Mouse (Mus musculus): ENCODE measurements around the gene Akap12. TPM values are rescaled to one million over a fixed set of nuclear protein-coding genes. Genes with fewer than 3 reads are reported as not detected.

Gene Akap12
- polyA plus RNA-seq, 1 experiment from 2014 or later = 30.6 TPM

GRCm38 (mm10) chr10:4275572-4275971 lies 9.4 kb downstream of the Akap12 start:
- no peak overlapping the region for H3K9ac ChIP-seq (replicated peaks; ENCODE audit: low read depth, low read length)
- no peaks in the 10 kb centered on the region for H3K36me3 ChIP-seq (ENCODE audit: control insufficient read depth, insufficient read depth, low read length)
- no peaks in the 10 kb centered on the region for H3K4me1 ChIP-seq (ENCODE audit: control insufficient read depth, insufficient read depth, low read length)
- ATAC-seq (ENCODE audit: low read depth) = no peak
- H3K27me3 ChIP-seq (ENCODE audit: control insufficient read depth, insufficient read depth, low read length) = no peaks in the 10 kb centered on the region
- no peak overlapping the region for H3K27ac ChIP-seq (ENCODE audit: low read depth, low read length)
- H3K4me2 ChIP-seq (ENCODE audit: low read depth, low read length) = no peak overlapping the region
- WGBS = 93% methylated on average over 10 of the region's 10 CpGs
- no peaks in the 10 kb centered on the region for H3K9me3 ChIP-seq (ENCODE audit: control insufficient read depth, low read length)
- H3K4me3 ChIP-seq (ENCODE audit: low read depth, low read length) = no peak overlapping the region

GRCm38 (mm10) chr10:4276081-4276480 lies 9.9 kb downstream of the Akap12 start:
- H3K9ac ChIP-seq (replicated peaks; ENCODE audit: low read depth, low read length) = no peak overlapping the region
- H3K27ac ChIP-seq (ENCODE audit: low read depth, low read length) = no peak overlapping the region
- no peaks in the 10 kb centered on the region for H3K27me3 ChIP-seq (ENCODE audit: control insufficient read depth, insufficient read depth, low read length)
- H3K9me3 ChIP-seq (ENCODE audit: control insufficient read depth, low read length) = no peaks in the 10 kb centered on the region
- no peaks in the 10 kb centered on the region for H3K36me3 ChIP-seq (ENCODE audit: control insufficient read depth, insufficient read depth, low read length)
- H3K4me3 ChIP-seq (ENCODE audit: low read depth, low read length) = no peak overlapping the region
- no peak overlapping the region for H3K4me2 ChIP-seq (ENCODE audit: low read depth, low read length)
- no peaks in the 10 kb centered on the region for H3K4me1 ChIP-seq (ENCODE audit: control insufficient read depth, insufficient read depth, low read length)
- ATAC-seq (ENCODE audit: low read depth) = no peak
- 94% methylated on average over 13 of the region's 13 CpGs for WGBS

DNA sequence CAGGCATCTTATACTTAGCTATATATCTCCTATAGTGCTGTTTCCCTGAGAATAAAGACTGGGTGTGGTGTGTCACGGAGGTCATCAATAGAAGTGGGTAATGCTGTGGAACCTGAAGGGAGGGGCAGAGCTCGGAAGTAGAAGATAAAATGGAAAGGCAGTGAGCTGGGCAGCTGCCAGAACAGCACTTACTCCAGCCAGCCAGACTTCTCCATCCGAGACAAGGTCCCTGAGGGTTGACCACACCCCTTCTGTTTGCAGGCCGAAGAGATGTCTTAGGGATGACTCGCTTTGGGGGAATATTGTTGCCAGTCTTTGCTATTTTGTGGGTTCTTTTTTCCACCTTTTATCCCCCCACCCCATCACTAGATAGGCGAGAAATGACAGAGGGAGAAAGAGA lies 11.9 kb downstream of the Akap12 start:
- Histone ChIP-seq H3K4me1 (ENCODE audit: control insufficient read depth, insufficient read depth, low read length) (no peaks in the 10 kb centered on the region), H3K9me3 (ENCODE audit: control insufficient read depth, low read length) (no peaks in the 10 kb centered on the region), H3K27me3 (ENCODE audit: control insufficient read depth, insufficient read depth, low read length) (no peaks in the 10 kb centered on the region), H3K4me3 (ENCODE audit: low read depth, low read length) (no peak overlapping the region), H3K9ac (replicated peaks; ENCODE audit: low read depth, low read length) (no peak overlapping the region), H3K36me3 (ENCODE audit: control insufficient read depth, insufficient read depth, low read length) (no peaks in the 10 kb centered on the region), H3K27ac (ENCODE audit: low read depth, low read length) (no peak overlapping the region), H3K4me2 (ENCODE audit: low read depth, low read length) (no peak overlapping the region)
- ATAC-seq (ENCODE audit: low read depth) = no peak
- WGBS = 63% methylated on average over 6 of the region's 6 CpGs

DNA sequence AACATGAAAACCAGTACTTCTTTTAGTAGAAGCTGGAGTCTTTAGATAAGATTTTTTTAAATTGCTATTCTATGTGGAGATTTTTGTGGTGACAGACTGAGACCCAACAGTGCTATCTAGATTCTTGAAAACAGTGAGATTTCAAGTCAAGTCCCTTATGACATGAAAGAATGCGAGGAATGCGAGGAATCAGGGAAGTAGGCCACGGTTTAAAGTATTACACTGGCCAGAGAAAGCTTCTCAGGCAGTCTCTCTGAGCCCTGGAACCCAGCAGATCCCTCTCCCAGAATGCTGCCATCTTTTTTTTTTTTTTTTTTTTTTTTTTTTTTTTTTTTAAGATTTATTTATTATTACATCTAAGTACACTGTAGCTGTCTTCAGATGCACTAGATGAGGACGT lies 16.2 kb downstream of the Akap12 start:
- Histone ChIP-seq H3K4me2 (ENCODE audit: low read depth, low read length) (no peak overlapping the region), H3K27ac (ENCODE audit: low read depth, low read length) (no peak overlapping the region), H3K9ac (replicated peaks; ENCODE audit: low read depth, low read length) (no peak overlapping the region), H3K4me1 (ENCODE audit: control insufficient read depth, insufficient read depth, low read length) (no peaks in the 10 kb centered on the region), H3K4me3 (ENCODE audit: low read depth, low read length) (no peak overlapping the region), H3K9me3 (ENCODE audit: control insufficient read depth, low read length) (no peaks in the 10 kb centered on the region), H3K27me3 (ENCODE audit: control insufficient read depth, insufficient read depth, low read length) (no peaks in the 10 kb centered on the region), H3K36me3 (ENCODE audit: control insufficient read depth, insufficient read depth, low read length) (no peaks in the 10 kb centered on the region)
- no peak for ATAC-seq (ENCODE audit: low read depth)
- WGBS = 63% methylated on average over 4 of the region's 4 CpGs

- no peaks in the 10 kb centered on the region for H3K36me3 ChIP-seq (ENCODE audit: control insufficient read depth, insufficient read depth, low read length)
- no peaks in the 10 kb centered on the region for H3K27me3 ChIP-seq (ENCODE audit: control insufficient read depth, insufficient read depth, low read length)
- no peaks in the 10 kb centered on the region for H3K4me1 ChIP-seq (ENCODE audit: control insufficient read depth, insufficient read depth, low read length)
- H3K4me3 ChIP-seq (ENCODE audit: low read depth, low read length) = no peak overlapping the region
- ATAC-seq (ENCODE audit: low read depth) = no peak
- no peaks in the 10 kb centered on the region for H3K9me3 ChIP-seq (ENCODE audit: control insufficient read depth, low read length)
- no peak overlapping the region for H3K27ac ChIP-seq (ENCODE audit: low read depth, low read length)
- WGBS = 79% methylated on average over 1 of the region's 1 CpGs
- no peak overlapping the region for H3K4me2 ChIP-seq (ENCODE audit: low read depth, low read length)
- H3K9ac ChIP-seq (replicated peaks; ENCODE audit: low read depth, low read length) = no peak overlapping the region
Observed at GRCm38 (mm10) chr10:4284781-4285180, 18.6 kb downstream of the Akap12 start.

DNA sequence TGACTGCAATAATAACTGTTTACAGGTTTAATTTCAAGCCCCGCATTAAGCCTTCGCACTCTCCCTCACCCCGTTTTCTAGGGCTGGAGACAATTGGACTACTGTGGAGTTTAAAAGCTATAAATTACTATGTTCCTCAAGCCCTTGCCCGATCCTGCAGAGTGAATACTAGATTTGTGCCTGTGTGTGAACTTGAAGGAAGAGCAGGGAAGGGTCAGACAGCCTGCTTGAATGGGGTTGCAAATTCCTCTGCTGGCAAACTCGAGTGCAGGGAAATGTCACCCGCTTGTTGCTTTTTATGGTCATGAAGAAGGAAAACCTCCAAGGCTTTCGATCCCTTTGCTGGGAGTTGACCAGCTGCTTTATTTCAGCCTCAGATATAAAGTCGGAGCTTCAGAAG lies 19.6 kb downstream of the Akap12 start:
- Histone ChIP-seq H3K27me3 (ENCODE audit: control insufficient read depth, insufficient read depth, low read length) (no peaks in the 10 kb centered on the region), H3K4me2 (ENCODE audit: low read depth, low read length) (no peak overlapping the region), H3K4me3 (ENCODE audit: low read depth, low read length) (no peak overlapping the region), H3K27ac (ENCODE audit: low read depth, low read length) (no peak overlapping the region), H3K4me1 (ENCODE audit: control insufficient read depth, insufficient read depth, low read length) (no peaks in the 10 kb centered on the region), H3K9ac (replicated peaks; ENCODE audit: low read depth, low read length) (no peak overlapping the region), H3K9me3 (ENCODE audit: control insufficient read depth, low read length) (no peaks in the 10 kb centered on the region), H3K36me3 (ENCODE audit: control insufficient read depth, insufficient read depth, low read length) (no peaks in the 10 kb centered on the region)
- 0 out of 2 replicates have a peak, but pooled peaks have one; percentile 22 for ATAC-seq (ENCODE audit: low read depth)
- 13% methylated on average over 8 of the region's 8 CpGs for WGBS

DNA sequence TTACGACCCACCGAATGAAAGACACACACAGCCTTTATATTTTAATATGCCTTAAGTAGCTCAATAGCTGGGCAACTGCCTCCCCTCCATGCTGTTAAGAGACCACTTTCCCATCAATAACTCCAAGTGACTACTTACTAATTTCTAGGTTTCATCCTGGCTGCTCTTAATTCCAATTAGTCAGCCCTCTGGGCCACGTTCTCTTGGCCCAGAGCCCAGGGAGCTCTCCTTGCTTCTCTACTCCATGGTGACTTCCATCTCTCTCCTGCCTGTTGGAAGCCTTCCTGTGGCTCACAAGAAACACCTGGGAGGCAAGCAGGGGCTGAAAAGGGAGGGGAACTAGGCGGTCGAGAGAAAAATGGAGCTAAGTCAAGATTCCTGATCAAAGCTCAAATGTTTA lies 23.0 kb downstream of the Akap12 start:
- no peaks in the 10 kb centered on the region for H3K9me3 ChIP-seq (ENCODE audit: control insufficient read depth, low read length)
- no peak overlapping the region for H3K27ac ChIP-seq (ENCODE audit: low read depth, low read length)
- H3K4me3 ChIP-seq (ENCODE audit: low read depth, low read length) = no peak overlapping the region
- no peak overlapping the region for H3K4me2 ChIP-seq (ENCODE audit: low read depth, low read length)
- H3K36me3 ChIP-seq (ENCODE audit: control insufficient read depth, insufficient read depth, low read length) = no peaks in the 10 kb centered on the region
- 38% methylated on average over 5 of the region's 5 CpGs for WGBS
- H3K27me3 ChIP-seq (ENCODE audit: control insufficient read depth, insufficient read depth, low read length) = no peaks in the 10 kb centered on the region
- peak; percentile 21; the same call in 1 of the 2 replicates for ATAC-seq (ENCODE audit: low read depth)
- H3K9ac ChIP-seq (replicated peaks; ENCODE audit: low read depth, low read length) = no peak overlapping the region
- H3K4me1 ChIP-seq (ENCODE audit: control insufficient read depth, insufficient read depth, low read length) = peaks cover 3% of the 10 kb centered on the region; the same call in 1 of the 2 replicates

DNA sequence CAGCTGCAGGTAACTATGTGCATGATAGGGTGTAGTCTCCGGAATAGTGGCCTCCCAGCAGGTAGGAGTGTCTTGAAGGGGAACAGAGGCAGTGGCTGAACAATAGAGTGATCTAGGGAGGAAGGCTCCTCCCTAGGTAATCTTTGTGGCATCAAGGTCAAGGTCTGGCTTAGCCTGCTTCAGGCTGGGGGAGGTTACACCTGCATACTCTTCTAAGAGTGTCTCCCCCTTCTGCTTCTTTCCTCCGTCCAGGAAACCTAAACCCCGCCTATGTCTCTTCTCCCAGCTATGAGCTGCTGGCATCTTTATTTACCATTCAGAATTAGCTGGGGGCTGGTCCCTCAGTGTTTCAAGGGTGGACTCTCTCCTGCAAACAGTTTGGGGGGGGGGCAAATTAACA lies 23.5 kb downstream of the Akap12 start:
- Histone ChIP-seq H3K4me1 (ENCODE audit: control insufficient read depth, insufficient read depth, low read length) (peaks cover 3% of the 10 kb centered on the region; the same call in 1 of the 2 replicates), H3K36me3 (ENCODE audit: control insufficient read depth, insufficient read depth, low read length) (no peaks in the 10 kb centered on the region), H3K9me3 (ENCODE audit: control insufficient read depth, low read length) (no peaks in the 10 kb centered on the region), H3K27ac (ENCODE audit: low read depth, low read length) (no peak overlapping the region), H3K9ac (replicated peaks; ENCODE audit: low read depth, low read length) (no peak overlapping the region), H3K4me3 (ENCODE audit: low read depth, low read length) (no peak overlapping the region), H3K4me2 (ENCODE audit: low read depth, low read length) (no peak overlapping the region), H3K27me3 (ENCODE audit: control insufficient read depth, insufficient read depth, low read length) (no peaks in the 10 kb centered on the region)
- ATAC-seq (ENCODE audit: low read depth) = no peak
- 35% methylated on average over 3 of the region's 3 CpGs for WGBS

DNA sequence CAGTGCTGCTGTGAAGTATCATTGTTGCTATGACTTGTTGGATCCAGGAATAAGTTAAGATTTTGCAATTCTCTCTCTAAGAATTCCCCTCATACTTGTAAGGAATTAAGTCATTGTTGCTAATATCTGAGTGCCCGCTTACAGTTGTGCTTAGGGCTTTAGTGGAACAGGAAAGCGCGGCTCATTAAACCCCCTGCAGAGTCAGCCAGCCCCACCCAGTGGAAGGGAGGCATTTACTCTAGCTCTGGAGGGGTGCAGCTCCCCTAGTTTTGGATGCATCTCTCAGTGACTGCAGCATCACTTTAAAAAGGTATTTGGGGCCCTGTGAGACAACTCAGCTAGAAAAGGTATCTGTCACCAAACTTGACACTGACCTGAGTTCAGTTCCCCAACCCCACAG lies 24.0 kb downstream of the Akap12 start:
- Histone ChIP-seq H3K36me3 (ENCODE audit: control insufficient read depth, insufficient read depth, low read length) (no peaks in the 10 kb centered on the region), H3K9ac (replicated peaks; ENCODE audit: low read depth, low read length) (no peak overlapping the region), H3K27me3 (ENCODE audit: control insufficient read depth, insufficient read depth, low read length) (no peaks in the 10 kb centered on the region), H3K4me2 (ENCODE audit: low read depth, low read length) (no peak overlapping the region), H3K4me1 (ENCODE audit: control insufficient read depth, insufficient read depth, low read length) (peaks cover 3% of the 10 kb centered on the region; the same call in 1 of the 2 replicates), H3K27ac (ENCODE audit: low read depth, low read length) (no peak overlapping the region), H3K9me3 (ENCODE audit: control insufficient read depth, low read length) (no peaks in the 10 kb centered on the region), H3K4me3 (ENCODE audit: low read depth, low read length) (no peak overlapping the region)
- 49% methylated on average over 3 of the region's 3 CpGs for WGBS
- no peak for ATAC-seq (ENCODE audit: low read depth)

DNA sequence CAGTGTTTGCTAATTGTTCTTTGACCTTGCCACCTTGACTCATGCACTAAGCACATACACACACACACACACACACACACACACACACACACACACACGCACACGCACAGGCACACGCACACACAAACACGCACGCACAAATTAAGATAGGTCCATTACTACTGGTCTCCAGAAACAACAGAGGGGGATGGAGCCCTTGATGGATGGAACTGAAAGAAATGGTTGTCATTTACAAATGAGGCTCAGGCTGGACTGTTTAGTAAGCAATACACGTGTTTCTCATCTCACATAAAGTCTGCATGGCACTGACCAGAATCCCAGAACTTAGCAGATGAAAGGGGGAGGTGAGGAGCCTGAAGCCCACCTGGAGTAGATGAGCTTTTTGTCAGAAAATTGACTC lies 24.4 kb downstream of the Akap12 start:
- no peaks in the 10 kb centered on the region for H3K9me3 ChIP-seq (ENCODE audit: control insufficient read depth, low read length)
- no peak overlapping the region for H3K4me3 ChIP-seq (ENCODE audit: low read depth, low read length)
- H3K27me3 ChIP-seq (ENCODE audit: control insufficient read depth, insufficient read depth, low read length) = no peaks in the 10 kb centered on the region
- WGBS = 77% methylated on average over 6 of the region's 6 CpGs
- peaks cover 3% of the 10 kb centered on the region; the same call in 1 of the 2 replicates for H3K4me1 ChIP-seq (ENCODE audit: control insufficient read depth, insufficient read depth, low read length)
- no peaks in the 10 kb centered on the region for H3K36me3 ChIP-seq (ENCODE audit: control insufficient read depth, insufficient read depth, low read length)
- no peak overlapping the region for H3K4me2 ChIP-seq (ENCODE audit: low read depth, low read length)
- H3K9ac ChIP-seq (replicated peaks; ENCODE audit: low read depth, low read length) = no peak overlapping the region
- ATAC-seq (ENCODE audit: low read depth) = no peak
- H3K27ac ChIP-seq (ENCODE audit: low read depth, low read length) = no peak overlapping the region

Data from neural tube, embryonic 14.5 days (tissue).